Mouse (Mus musculus) adrenal gland, postnatal 25 days (tissue): ENCODE measurements around the gene Pgpep1l. TPM values are rescaled to one million over a fixed set of nuclear protein-coding genes. Genes with fewer than 3 reads are reported as not detected.
"Not testable (repeated sequence)": the region's sequence is repeated elsewhere in the genome, so short reads cannot be mapped to it uniquely, and the experiment has no call there.

ENCODE experiments used
- DNase-seq: peaks from one replicate; pipeline ENCODE4 v3.0.0; 2021; ENCODE audit warnings: mixed read lengths
- total RNA-seq: library from RNA; stranded (reverse); gene quantifications from 2 replicates; pipeline ENCODE4 v1.2.3, GENCODE M21; 2021

The Pgpep1l gene
- total RNA-seq, 1 experiment from 2014 or later: not detected

DNA sequence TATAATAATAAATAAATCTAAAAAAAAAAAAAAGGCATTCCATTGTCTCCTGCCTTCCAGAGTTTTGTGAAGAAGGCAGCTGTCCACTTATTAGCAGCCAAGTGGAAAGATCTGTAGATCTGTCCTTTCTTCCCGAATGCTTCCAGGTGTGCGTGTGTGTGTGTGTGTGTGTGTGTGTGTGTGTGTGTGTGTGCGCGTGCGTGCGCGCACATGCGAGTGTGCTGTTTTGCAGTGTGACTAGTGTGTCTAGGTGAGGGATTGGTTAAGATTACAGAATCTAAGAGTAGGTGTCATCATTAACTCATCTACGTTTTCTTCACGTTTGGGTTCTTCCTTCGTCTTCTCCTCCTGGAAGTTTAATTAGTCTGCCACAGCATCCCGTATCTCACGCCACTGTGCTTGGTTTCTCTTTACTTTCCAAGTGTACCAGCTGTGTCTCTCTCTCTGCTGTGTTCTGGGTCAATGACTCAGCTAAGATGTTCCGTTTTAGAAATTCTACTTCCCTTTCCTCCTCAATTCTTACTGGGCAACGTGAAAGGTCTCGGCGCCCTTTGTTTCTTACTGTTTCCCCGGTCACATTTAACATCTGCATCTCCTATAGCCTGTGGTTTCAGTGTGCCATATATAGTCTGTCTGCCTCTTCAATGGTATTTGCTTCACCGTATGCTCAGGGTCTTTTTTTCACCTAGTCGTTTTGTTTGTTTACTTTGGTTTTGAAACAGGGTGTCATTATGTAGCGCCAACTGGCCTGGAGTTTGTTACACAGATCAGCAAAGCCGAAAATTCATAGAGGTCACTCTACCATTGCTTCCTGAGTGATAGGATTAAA lies 18.5 kb upstream of the Pgpep1l start:
- DNase-seq: no peak

DNA sequence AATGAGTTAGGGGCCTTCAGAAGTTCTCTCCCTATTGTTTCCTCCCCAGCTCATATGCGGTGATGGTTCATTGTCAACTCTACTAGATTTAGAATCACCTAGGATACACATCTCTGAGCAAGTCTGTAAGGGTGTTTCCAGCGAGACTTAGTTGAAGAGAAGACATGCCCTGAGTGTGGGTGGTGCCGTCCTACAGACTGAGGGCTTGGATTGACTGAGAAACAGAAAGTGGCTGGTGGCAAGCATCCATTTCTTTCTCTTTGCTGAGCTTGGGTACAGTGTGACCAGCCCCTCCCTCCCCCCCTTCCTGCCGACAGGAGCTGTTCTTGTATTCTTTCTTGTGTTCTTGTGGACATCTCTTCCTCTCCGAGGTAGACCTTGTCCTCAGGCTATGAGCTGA lies 17.3 kb upstream of the Pgpep1l start:
- no peak for DNase-seq

DNA sequence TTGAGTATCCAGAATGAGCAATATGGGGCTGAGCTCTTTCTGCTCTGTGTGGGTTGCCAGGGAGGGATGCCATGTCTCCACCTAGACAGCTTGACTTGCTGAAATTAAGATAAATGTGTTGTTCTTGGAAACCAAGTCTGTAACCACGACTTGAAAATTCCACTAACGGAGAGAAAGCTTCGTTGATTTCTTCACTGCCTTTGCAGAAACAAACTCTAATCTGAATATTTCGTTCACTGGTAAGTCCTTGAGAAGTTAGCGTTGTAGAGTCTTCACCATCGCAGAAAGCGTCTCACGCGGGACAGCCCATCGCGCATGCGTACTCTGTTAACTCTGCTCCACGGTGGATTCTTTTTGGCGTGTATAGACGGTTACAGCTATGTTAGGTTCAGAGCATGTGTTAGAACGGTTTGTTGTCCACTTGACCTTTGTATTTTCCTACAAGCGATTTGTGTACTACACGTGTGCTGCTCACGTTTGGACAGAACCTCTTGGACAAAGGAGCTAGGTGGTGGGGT lies 16.4 kb upstream of the Pgpep1l start:
- DNase-seq: no peak

DNA sequence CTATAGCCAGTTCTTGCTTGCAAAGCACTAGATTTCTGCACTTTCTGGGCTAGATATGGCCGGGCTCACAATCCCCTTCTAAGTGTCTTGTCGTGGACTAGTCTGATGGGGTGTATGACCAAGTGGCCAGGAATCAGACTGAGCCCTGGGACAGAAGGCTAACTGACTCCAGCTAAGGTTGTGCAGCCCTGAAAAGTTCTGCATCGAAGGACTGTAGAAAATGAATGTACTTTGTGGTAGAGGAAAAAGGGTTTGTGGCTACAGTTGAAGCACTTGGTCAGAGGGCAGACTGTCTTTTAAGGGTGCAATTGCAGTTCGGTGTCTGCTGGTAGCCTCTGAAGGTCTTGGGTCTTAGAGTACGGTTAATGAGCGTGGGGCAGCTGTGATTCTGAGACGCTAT lies 15.4 kb upstream of the Pgpep1l start:
- no peak for DNase-seq

DNA sequence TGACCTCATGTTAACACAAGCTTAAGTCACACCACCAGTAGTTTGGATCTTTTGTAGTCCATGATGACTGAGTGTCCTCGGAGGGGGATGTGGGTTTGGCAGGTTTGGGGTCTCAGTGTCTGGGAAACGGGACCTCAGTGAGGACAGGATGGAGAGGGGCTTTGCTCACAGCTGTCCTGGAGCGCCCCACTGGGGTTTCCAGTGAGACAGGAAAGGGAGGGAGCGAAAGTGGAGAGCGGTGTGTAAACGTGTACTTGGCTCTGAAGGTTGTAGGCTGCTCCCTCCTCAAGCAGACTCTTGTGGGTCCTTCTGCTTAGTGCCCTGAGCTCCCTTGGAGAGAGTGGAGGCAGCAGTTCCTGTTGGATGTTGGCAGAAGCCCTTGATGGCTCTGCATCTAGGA lies 14.9 kb upstream of the Pgpep1l start:
- no peak for DNase-seq

DNA sequence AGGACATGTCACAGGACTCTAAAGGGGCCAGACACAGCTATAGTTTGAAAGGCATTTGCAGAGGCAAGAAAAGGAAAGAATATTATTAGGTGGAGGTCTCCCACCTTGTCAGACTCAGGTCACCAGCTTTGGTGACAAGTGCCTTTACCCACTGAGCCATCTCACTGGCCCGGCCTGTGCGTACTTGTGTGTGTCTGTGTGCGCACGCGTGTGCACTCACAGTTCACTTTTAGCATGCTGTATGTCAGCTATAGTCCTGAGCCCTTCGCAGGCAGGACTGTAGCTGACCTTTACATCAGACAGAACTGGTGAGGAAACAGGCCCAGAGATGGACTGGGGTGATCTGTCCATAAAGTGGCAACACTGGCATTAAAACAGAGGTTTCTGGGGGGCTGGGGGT lies 14.4 kb upstream of the Pgpep1l start:
- no peak for DNase-seq

DNA sequence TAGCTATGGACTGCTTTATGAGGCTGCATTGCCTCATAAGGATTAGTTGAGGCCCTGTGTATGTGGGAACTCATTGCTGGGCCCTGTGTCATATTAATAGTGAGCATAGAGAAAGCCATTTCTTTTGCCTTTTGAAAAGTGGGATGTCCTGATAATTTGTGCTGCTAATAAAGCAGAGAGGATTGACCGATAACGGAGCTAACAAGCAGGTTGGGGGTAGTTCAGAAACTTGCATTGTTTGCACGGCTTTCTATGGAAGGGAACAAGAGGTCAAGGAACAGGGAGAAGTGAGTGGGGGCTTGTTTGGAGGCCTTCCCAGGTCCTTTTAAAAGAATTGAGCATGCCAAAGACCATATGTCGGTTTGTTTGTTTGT lies 13.9 kb upstream of the Pgpep1l start:
- no peak for DNase-seq

DNA sequence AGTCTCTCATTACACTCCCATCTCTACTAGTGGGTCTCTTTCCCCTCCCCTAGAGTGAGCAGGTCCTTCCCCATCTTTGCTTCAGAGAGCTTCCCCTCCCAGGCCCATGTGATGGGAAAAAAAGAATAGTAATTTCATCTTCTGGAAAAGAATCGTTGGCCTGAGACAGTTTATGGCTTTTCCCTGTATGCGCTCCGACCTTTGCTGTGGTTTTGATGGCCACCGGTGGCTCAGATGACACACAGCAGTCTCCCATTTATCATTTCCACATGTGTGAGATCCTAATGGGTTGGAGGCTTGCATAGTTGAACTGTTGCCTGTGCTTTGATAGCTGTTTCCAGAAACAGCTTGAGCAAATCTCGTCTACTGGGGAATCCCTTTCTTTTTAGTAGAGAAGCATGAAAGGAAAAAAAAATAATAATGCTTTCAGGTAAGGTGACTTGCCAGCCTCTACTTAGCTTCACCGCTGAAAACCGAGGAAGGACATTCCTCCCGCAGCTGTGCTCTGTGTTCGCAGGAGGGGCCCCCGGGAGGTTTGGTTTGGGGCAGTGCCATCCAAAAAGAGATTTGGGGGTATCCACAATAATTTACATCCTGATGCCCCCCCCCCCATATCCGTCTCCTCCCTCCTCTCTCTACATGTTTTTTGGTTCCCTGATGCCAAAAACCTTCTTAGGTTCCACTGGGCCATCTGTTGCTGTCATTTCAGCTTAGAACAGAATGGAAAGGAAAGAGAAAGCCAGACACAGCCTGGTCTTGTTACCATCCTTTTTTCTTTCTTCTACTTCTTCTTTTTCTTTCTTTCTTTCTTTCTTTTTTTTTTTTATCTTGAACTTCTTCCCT lies 13.2 kb upstream of the Pgpep1l start:
- no peak for DNase-seq

DNA sequence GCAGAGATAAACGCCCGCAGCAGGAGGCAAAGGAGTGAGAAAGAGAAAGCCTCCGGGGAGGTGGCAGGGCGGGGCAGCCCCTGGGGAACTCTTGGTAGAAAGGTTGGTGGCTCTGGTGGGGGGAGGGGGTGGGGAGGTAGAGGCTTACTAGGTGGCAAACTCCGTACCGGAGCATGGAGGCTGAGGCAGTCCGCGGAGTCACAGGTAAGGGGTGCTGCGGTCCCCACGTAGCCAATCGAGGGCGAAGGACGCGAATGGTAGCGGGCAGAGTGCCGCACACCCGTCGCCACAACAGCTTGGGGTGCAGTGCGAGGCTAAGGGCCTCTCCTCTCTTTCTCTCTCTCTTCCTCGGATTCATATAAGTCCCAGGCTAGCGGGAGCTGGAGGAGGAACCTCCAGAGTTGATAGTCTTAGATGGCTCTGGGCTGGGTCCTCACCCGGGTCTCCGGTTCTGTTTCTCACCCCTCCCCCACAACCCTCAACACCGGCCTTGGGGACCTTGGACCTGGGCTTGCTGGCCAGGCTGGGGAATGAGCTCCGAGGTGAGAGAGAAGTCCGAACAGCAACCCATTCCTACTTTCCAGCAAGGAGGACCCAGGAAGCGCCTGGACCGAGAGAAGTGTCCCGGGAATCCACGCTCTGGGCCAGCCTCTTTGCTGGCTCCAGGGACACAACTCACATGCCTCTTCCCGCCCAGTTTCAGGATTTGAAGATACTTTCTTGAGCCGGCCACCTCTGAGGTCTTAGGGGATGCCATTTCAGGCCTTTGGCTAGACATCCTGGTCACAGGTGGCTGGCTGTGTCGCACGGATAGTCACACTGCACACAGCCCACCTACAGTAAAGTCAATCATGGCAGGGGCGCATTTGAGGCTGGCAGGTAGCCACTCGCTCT lies 12.1 kb upstream of the Pgpep1l start:
- peak; percentile 13 for DNase-seq

DNA sequence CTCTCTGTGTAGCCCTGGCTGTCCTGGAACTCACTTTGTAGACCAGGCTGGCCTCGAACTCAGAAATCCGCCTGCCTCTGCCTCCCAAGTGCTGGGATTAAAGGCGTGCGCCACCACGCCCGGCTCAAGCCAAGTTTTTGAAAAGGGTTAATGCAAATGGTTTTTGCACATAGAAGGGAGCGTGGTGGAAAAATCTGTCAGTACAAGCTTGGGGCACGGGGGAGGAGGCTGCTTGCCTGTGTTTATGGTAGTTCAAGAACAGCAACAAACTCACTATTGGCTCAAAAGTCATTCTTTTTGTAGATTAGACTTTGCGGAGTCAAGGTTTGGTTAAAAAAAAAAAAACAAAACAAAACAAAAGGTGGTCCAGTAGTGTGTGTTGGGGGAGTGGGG lies 11.4 kb upstream of the Pgpep1l start:
- not testable (repeated sequence) for DNase-seq

DNA sequence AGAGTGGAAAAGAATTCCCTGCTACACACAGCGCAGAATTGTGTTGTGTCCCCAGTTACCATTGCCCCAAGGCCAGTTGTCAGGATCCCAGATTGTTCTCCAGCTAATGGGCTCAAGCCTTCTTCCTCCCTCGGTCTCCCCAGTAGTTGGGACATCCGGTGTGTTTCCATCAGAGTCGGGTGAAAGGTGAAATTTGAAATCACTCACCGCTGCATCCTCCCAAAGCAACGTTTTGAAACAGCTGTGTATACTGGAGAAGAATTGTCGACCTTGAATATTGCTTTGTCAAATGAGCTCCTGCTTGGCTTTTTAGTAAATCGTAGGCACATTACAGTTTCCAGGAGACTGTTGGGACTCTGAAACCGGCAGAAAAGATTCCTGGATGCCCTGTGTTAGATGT lies 10.9 kb upstream of the Pgpep1l start:
- no peak for DNase-seq

DNA sequence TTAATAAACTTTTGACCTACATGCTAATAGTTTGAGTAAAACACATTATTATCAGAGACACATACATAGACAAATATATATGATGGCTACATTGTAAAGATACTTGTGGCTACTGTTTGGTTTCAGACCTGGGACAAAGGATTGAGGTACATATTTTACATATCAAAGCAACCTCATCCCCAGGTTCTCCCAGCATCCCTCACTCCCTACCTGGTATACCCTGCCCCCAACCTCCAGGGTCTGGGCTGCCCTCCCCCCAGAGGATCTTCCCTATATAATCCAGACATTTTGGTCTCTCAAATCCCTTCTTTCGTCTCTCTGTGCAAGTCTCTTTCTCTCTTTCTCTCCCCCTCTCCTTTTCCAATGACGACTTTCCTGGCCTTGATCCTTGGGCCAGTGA lies 10.2 kb upstream of the Pgpep1l start:
- DNase-seq: no peak

DNA sequence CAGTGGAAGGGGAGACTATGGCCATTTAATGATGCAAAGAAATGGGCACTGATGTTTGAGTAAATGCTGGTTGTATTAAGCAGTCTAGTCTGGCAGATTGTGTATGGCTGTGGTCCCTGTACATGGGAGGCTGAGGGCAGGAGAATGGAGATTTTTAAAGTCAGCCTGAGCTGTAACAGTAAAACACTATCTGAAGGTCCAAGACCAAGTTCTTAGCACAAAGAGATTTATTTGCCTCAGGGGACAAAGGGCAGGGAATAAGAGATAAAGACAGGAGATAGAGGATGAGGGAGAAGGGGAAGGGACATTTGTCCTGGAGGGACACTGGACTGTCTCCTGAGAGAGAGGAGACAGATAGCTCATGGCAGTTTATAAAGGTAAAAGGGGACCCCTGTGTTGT lies 9.5 kb upstream of the Pgpep1l start, which contains the start of gene Fam169b:
TSS of gene Fam169b (plus strand) at position 325 of the 400 bp plus-strand sequence.
- no peak for DNase-seq

DNA sequence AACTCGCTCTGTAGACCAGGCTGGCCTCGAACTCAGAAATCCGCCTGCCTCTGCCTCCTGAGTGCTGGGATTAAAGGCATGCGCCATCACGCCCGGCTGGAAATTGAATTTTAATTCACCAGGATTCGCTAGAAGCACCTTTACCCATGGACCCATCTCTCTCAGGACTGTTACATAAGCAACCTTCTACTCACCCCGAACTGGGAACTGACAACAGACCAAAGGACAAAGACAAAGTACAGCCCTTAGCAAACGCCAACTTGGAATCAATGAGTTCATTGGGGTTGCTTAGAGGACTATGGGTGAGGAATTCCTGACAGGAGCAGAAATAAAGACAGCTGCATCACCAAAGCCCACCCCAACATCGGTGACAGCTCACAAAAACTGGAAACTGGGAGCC lies 8.6 kb upstream of the Pgpep1l start:
- DNase-seq: no peak

DNA sequence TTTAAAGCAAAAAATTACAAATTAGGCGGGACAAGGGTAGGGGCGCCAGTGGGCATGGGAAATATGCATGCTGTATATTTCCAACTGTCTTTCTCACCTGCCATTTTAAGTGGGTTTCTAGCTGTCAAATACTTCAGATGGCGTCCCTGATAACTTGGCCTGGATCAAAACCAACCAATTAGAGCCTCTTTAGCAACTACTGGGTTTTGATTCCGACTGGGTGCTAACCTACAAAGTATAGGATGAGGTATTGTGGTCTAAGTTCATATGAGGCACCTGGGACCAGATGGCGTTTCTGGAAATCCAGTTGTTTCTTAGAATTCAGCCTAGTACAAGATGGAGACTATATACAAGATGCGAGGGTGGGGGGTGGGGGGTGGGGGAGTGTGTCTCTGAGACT lies 7.8 kb upstream of the Pgpep1l start:
- DNase-seq: no peak

DNA sequence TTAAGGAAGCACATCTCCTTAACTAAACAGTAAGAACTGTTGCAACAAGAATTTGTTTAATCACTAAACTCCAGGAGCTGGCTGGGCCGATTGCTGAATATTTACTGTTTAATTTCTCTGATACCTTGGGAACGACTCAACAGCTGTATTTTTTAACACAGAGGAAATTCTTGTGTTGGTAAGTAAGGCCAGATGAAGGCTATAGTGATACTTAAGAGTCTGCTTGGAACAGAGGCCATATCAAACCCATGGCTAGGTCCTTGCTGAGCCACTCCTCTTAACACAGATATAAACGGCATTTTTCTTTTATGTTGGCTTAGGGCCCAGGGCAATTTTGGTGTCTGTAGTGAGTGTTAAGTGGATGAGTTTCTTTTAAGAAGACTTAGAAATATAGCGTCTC lies 6.5 kb upstream of the Pgpep1l start:
- DNase-seq: no peak

DNA sequence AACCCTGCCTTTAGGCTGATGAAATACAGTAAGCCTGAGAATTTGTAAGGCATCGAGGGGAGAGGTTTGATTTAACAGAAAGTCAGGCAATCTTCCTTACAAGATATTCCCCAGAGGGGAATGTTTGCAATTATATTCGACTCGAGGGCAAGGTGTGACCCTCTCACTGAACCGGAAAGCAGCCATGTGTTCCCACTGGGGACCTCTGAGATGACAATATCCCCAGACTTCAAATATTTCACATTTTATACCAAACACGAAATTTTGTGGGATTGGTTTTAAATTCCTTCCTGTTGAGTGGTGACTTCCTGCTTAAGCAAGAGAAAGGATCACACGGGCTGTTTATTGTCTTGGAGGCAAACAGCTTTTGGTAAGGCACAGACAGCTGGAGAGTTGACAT lies 2.7 kb upstream of the Pgpep1l start:
- DNase-seq: no peak

DNA sequence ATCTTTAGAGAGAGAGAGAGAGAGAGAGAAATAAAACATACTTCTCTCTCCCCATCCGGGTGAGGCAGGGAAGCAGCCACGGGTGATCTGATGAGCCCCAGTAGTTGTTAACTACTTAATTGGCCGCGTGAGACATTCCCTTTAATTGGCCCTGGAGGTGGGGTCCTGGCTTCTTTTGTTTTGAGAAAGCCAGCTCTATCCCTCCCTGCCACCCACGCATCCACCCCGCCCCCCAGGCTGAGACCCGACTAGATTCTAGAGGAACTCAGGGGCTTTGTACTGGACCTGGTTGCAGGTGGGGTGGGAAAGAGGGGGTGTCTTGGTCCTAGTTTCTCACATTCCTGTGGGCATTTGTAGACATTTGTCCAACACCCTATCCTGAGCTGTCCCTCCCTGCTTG lies 1.4 kb upstream of the Pgpep1l start:
- DNase-seq: no peak

DNA sequence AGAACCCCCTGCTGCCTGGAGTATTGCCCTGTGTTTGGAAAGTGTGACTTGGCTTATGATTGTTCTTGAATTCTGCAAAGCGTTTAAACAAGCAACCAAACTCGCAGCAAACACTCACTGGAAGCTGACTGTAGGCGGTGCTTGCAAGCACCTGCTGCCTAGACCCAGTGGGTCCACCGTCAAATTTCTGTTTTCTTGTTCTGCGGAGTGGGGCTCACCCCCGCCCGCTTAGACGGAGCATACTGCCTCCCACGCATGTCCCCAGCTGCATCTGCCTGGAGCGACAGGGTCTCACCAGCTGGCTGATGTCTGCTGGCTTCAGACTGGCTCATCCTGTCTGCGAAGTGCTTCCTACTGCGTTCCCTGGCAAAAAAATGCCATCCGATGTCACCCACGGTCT lies 498 bp upstream of the Pgpep1l start:
- DNase-seq: peak; percentile 12

DNA sequence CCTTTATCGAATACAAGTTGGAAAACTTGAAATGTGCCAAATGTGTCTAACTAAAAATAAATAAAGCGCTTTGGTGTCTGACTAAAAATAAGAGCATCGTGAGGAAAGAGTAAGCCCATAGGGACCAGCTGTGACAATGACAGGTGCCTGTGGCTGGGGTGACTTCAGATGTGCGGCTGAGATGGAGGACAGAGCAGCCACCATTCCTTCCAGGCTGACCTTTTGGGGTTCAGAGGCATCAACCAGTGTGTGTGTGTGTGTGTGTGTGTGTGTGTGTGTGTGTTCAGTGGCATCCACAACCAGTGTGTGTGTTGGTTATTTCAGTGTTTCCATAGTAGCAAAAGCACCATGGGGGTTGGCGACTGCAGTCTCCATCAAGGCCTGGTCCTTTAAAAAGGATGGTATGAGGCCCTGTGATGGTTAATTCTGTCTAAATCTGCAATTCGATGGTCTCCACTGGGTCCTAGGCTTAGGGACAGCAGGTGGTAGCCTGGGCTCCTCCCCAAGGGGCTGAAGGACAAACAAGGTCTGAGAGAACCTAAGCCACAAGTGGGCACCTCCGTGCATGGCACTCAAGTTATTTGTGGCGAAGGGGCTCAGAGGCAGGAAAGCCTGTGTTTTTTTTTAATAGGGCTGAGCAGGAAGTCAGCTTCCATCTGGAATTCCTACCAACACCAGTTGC lies 546 bp downstream of the Pgpep1l start:
- DNase-seq: no peak

DNA sequence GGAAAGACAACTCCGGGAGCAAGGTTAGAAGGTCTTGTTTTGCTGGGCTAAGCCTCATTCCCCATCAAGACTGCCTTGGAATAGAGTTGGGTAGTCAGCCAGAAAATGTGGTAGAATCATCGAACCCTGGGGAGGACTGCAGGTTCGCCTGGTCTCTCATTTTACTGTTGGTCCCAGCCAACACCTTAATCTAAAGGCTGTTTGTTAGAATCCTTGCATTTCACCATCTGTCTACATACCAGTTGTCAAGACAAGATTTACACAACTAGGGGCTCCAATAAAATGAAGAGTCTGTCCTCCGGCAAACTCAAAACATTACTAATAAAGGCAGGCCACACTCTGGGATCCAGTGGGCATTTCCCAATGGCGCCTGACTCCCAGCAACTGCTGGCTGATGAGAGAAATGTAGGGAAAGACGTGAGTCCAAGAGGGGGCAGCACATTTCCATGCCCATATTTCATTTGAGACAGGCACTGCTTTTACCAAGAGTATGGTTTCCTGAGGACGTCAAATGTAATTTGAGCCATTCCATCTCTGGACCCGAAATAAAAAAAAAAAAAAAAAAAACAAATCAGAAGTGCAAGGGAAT lies 1.3 kb downstream of the Pgpep1l start:
- DNase-seq: no peak
